Mouse (Mus musculus) hindbrain, postnatal 0 days (tissue): ENCODE measurements around the gene Cisd3. TPM values are rescaled to one million over a fixed set of nuclear protein-coding genes. Genes with fewer than 3 reads are reported as not detected.
"Not testable (repeated sequence)": the region's sequence is repeated elsewhere in the genome, so short reads cannot be mapped to it uniquely, and the experiment has no call there.

Source experiments
- ATAC-seq: fragments of 200-750 bp; cut with Nextera tagmentation; 2 replicates; pipeline ENCODE4 v1.8.0; 2017; ENCODE audit warnings: mild to moderate bottlenecking, moderate TSS enrichment, moderate library complexity
- DNase-seq: peaks from one replicate; pipeline ENCODE4 v3.0.0-alpha.2; 2015; ENCODE audit warnings: low spot score
- H3K27ac ChIP-seq: fragments of 300-500 bp; sonication (generic); 2 replicates; pipeline ENCODE4 v1.5.1; 2014; ENCODE audit warnings: mild to moderate bottlenecking
- H3K27me3 ChIP-seq: fragments of 300-500 bp; sonication (generic); 2 replicates; pipeline ENCODE4 v1.6.1; 2014; ENCODE audit warnings: low read length, mixed read lengths; ENCODE audit not compliant: insufficient read depth
- H3K36me3 ChIP-seq: fragments of 300-500 bp; sonication (generic); 2 replicates; pipeline ENCODE4 v1.6.1; 2014; ENCODE audit warnings: low read length, mixed read lengths; ENCODE audit not compliant: insufficient read depth
- H3K4me1 ChIP-seq: fragments of 300-500 bp; sonication (generic); 2 replicates; pipeline ENCODE4 v1.6.1; 2014; ENCODE audit warnings: antibody characterized with exemption, low read length, mixed read lengths; ENCODE audit not compliant: insufficient read depth
- H3K4me2 ChIP-seq: fragments of 300-500 bp; sonication (generic); 2 replicates; pipeline ENCODE4 v1.6.1; 2014; ENCODE audit warnings: low read depth, mild to moderate bottlenecking, low read length, moderate library complexity, mixed read lengths
- H3K4me3 ChIP-seq: fragments of 300-500 bp; sonication (generic); 2 replicates; pipeline ENCODE4 v1.5.1; 2014; ENCODE audit warnings: low read length
- H3K9ac ChIP-seq: fragments of 300-500 bp; sonication (generic); replicated peaks from 2 replicates; pipeline ENCODE4 v1.6.1; 2014; ENCODE audit warnings: mild to moderate bottlenecking, low read length, moderate library complexity, mixed read lengths
- H3K9me3 ChIP-seq: fragments of 300-500 bp; sonication (generic); 2 replicates; pipeline ENCODE4 v1.6.1; 2016; ENCODE audit warnings: low read length, mixed read lengths
- CTCF ChIP-seq: IDR thresholded peaks from 2 replicates; pipeline ENCODE4 v1.5.1; 2016; ENCODE audit warnings: antibody characterized with exemption, control low read depth, low read depth
- WGBS: fragments of 180-500 bp; shearing (Covaris S2); extraction: QIAGEN DNeasy Blood & Tissue Kit; methylation state at CpG from one replicate; pipeline ENCODE4 v1.1.7; 2014; 5-methylcytosine and 5-hydroxymethylcytosine counted together
- polyA plus RNA-seq: library from polyadenylated mRNA; unstranded; fragments of >200 nt; fragmentation: Nextera tagmentation; extraction: Ambion mirVana; gene quantifications from 2 replicates; pipeline ENCODE4 v1.2.1, GENCODE M21; 2015
- total RNA-seq: library from RNA; depleted of rRNA; stranded (reverse); fragments of >200 nt; gene quantifications from 2 replicates; pipeline ENCODE4 v1.2.3, GENCODE M21; 2014

Cisd3 gene
- total and polyA plus RNA-seq, 2 experiments from 2014 or later, result 21.2 to 47.6 TPM

GRCm38 (mm10) chr11:97654210-97654609 is 31.4 kb upstream of the Cisd3 start:
- H3K9me3 ChIP-seq, result no peaks in the 10 kb centered on the region
- no peak overlapping the region for H3K4me3 ChIP-seq
- ATAC-seq (no peak), DNase-seq (no peak)
- H3K4me1 ChIP-seq, result 0 out of 2 replicates have a peak, but pooled peaks cover 1% of the 10 kb centered on the region
- TF ChIP-seq CTCF, result no peak
- H3K27me3 ChIP-seq, result no peaks in the 10 kb centered on the region
- H3K4me2 ChIP-seq, result no peak overlapping the region
- H3K9ac ChIP-seq, result no peak overlapping the region
- WGBS, result 95% methylated on average over 2 of the region's 2 CpGs
- H3K27ac ChIP-seq, result no peak overlapping the region
- no peaks in the 10 kb centered on the region for H3K36me3 ChIP-seq

- Histone ChIP-seq H3K9me3 (no peaks in the 10 kb centered on the region), H3K27ac (no peak overlapping the region), H3K9ac (no peak overlapping the region), H3K27me3 (peaks cover under 1% of the 10 kb centered on the region; the same call in 1 of the 2 replicates), H3K4me1 (peaks cover 9% of the 10 kb centered on the region; the same call in 1 of the 2 replicates), H3K36me3 (no peaks in the 10 kb centered on the region), H3K4me3 (no peak overlapping the region), H3K4me2 (no peak overlapping the region)
- TF ChIP-seq CTCF, result no peak
- ATAC-seq, result no peak
- WGBS, result 74% methylated on average over 14 of the region's 14 CpGs
- DNase-seq, result no peak
Observed at GRCm38 (mm10) chr11:97656269-97656971, 29.2 kb upstream of the Cisd3 start.

- no peak for DNase-seq
- no peak overlapping the region for H3K4me2 ChIP-seq
- no peaks in the 10 kb centered on the region for H3K36me3 ChIP-seq
- peaks cover 9% of the 10 kb centered on the region; the same call in 1 of the 2 replicates for H3K4me1 ChIP-seq
- H3K9ac ChIP-seq, result no peak overlapping the region
- WGBS, result 45% methylated on average over 5 of the region's 6 CpGs
- no peak for ATAC-seq
- peaks cover 9% of the 10 kb centered on the region; the same call in 1 of the 2 replicates for H3K27me3 ChIP-seq
- H3K4me3 ChIP-seq, result no peak overlapping the region
- no peak for TF ChIP-seq CTCF
- H3K27ac ChIP-seq, result no peak overlapping the region
- H3K9me3 ChIP-seq, result no peaks in the 10 kb centered on the region
Observed at GRCm38 (mm10) chr11:97657184-97657945, 28.3 kb upstream of the Cisd3 start.

GRCm38 (mm10) chr11:97657967-97658366 is 27.7 kb upstream of the Cisd3 start:
- not testable (repeated sequence) for H3K27ac ChIP-seq, H3K9ac ChIP-seq, ATAC-seq

GRCm38 (mm10) chr11:97658751-97659266 is 26.8 kb upstream of the Cisd3 start:
- no peak overlapping the region; the same call in 1 of the 2 replicates for H3K9ac ChIP-seq
- DNase-seq (no peak), ATAC-seq (no peak)
- no peaks in the 10 kb centered on the region for H3K36me3 ChIP-seq
- 77% methylated on average over 11 of the region's 11 CpGs for WGBS
- H3K27me3 ChIP-seq, result peaks cover 9% of the 10 kb centered on the region; the same call in 1 of the 2 replicates
- no peak overlapping the region for H3K27ac ChIP-seq
- no peak for TF ChIP-seq CTCF
- no peaks in the 10 kb centered on the region for H3K9me3 ChIP-seq
- H3K4me2 ChIP-seq, result peak overlapping the region; percentile 60
- H3K4me3 ChIP-seq, result peak overlapping the region; percentile 62; the same call in 1 of the 2 replicates
- peaks cover 9% of the 10 kb centered on the region; the same call in 1 of the 2 replicates for H3K4me1 ChIP-seq

More at GRCm38 (mm10) chr11:97657967-97658366, 27.7 kb upstream of the Cisd3 start:
- WGBS, result 90% methylated on average over 6 of the region's 6 CpGs
- not testable (repeated sequence) for H3K36me3 ChIP-seq, H3K4me2 ChIP-seq, H3K27me3 ChIP-seq, H3K4me3 ChIP-seq, DNase-seq, H3K4me1 ChIP-seq, H3K9me3 ChIP-seq

GRCm38 (mm10) chr11:97659267-97659989 is 26.2 kb upstream of the Cisd3 start:
- Histone ChIP-seq H3K27me3 (peaks cover 9% of the 10 kb centered on the region; the same call in 1 of the 2 replicates), H3K4me1 (peaks cover 9% of the 10 kb centered on the region; the same call in 1 of the 2 replicates), H3K4me3 (peak overlapping the region; percentile 62), H3K4me2 (peak overlapping the region; percentile 60), H3K36me3 (no peaks in the 10 kb centered on the region), H3K9ac (peak overlapping the region; percentile 68), H3K9me3 (no peaks in the 10 kb centered on the region), H3K27ac (peak overlapping the region; percentile 59; the same call in 1 of the 2 replicates)
- 13% methylated on average over 13 of the region's 13 CpGs for WGBS
- ATAC-seq (no peak), DNase-seq (no peak)
- no peak for TF ChIP-seq CTCF
